ENCODE assay signal across 8 mouse cellular contexts in the genomic region with DNA sequence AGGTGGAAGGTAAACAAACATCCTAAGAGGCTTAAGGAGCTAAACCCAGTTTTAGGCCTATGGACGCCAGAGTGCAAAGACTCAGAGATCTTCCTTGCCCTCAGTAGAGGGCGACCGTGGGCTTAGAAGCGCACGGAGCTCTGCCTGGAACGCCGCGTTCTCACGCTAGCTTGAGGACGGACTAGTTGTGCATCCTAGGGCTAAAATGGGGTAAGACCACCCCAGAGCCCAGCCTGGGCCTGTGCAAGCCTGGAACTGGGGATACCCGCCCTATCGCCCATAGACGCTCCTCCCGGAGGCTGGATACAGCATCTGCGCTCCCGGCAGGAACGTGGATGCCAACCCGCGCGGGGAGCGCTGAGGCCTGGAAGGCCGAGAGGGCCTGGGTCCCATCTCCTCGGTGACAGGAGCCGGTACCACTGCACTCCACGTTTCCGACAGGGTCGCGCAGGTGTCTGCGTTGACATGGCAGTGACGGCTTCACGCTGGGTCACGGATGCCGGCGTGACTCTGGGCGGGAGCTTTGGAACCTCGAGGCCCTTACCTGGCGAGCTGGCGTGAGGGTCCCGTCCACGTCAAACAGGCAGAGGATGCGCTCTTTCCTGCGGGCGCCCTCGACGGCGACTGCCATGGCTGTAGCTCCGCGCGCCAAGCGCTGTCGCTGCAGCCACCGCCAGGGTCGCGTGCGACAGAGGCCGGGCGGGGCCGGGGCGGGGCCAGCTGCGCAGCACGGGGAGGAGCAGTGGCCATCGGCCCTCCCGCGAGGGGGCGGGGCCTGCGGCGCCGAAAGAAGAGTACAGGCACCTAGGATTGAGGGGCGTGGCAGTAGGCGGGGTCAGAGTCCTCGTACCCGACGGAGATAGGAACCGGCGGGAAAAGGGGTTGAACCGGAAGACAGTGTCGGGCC. TPM values are rescaled to one million over a fixed set of nuclear protein-coding genes. Genes with fewer than 3 reads are reported as not detected.
DNase-seq lines count a peak whose midpoint lies in the region; ATAC-seq and TF ChIP-seq lines count a peak whose summit lies in the region.

A gene (minus strand): TSS at position 760 of the 907 bp plus-strand sequence.

- peak within 1 kb of the TSS; percentile 99 for H3K4me2 ChIP-seq in heart, embryonic 15.5 days
- peak within 1 kb of the TSS; percentile 100 for H3K4me2 ChIP-seq in liver, embryonic 14.5 days (ENCODE audit: low read depth)
- peak within 1 kb of the TSS; percentile 100 for H3K4me2 ChIP-seq in neural tube, embryonic 11.5 days (ENCODE audit: low read depth)
- H3K4me2 ChIP-seq in stomach, postnatal 0 days (replicated peaks; ENCODE audit: low read depth), result peak within 1 kb of the TSS; percentile 98

- TF ChIP-seq EP300 in liver, embryonic 14.5 days (IDR thresholded peaks at IDR 0.05; ENCODE audit: low read depth), result no peak
- TF ChIP-seq EP300 in stomach, postnatal 0 days (optimal IDR thresholded peaks at IDR 0.05), result no peak

- no peaks in the 10 kb centered on the region for H3K27me3 ChIP-seq in forebrain, embryonic 10.5 days (ENCODE audit: poor library complexity, severe bottlenecking)
- no peaks in the 10 kb centered on the region for H3K27me3 ChIP-seq in heart, embryonic 15.5 days
- H3K27me3 ChIP-seq in liver, embryonic 14.5 days (ENCODE audit: control insufficient read depth, insufficient read depth, low read length), result no peaks in the 10 kb centered on the region
- H3K27me3 ChIP-seq in neural tube, embryonic 11.5 days (ENCODE audit: control insufficient read depth, insufficient read depth, low read length), result no peaks in the 10 kb centered on the region
- no peaks in the 10 kb centered on the region for H3K27me3 ChIP-seq in stomach, postnatal 0 days (ENCODE audit: control insufficient read depth, insufficient read depth, low read length)

- H3K4me1 ChIP-seq in forebrain, embryonic 10.5 days, result peaks cover 30% of the 10 kb centered on the region
- H3K4me1 ChIP-seq in heart, embryonic 15.5 days (replicated peaks), result peaks cover 9% of the 10 kb centered on the region
- peaks cover 8 to 15% of the 10 kb centered on the region in 2 experiments for H3K4me1 ChIP-seq in liver, embryonic 14.5 days (replicated peaks; ENCODE audit: control insufficient read depth in 2 of 2, insufficient read depth in 2 of 2, low read length in 1 of 2)
- H3K4me1 ChIP-seq in neural tube, embryonic 11.5 days (ENCODE audit: control insufficient read depth, insufficient read depth, low read length), result peaks cover 2% of the 10 kb centered on the region; the same call in 1 of the 2 replicates
- no peaks in the 10 kb centered on the region for H3K4me1 ChIP-seq in stomach, postnatal 0 days (replicated peaks; ENCODE audit: control insufficient read depth, insufficient read depth)

- H3K4me3 ChIP-seq in forebrain, embryonic 10.5 days, result peak within 1 kb of the TSS; percentile 79
- peak within 1 kb of the TSS; percentile 65 for H3K4me3 ChIP-seq in heart, embryonic 15.5 days
- H3K4me3 ChIP-seq in liver, embryonic 14.5 days (ENCODE audit: insufficient read depth in 1 of 2, low read depth in 2 of 2, low read length in 2 of 2), result peak within 1 kb of the TSS; percentile 69 to 84
- peak within 1 kb of the TSS; percentile 64 for H3K4me3 ChIP-seq in neural tube, embryonic 11.5 days (ENCODE audit: low read depth, low read length)
- H3K4me3 ChIP-seq in stomach, postnatal 0 days (ENCODE audit: low read depth, low read length), result peak within 1 kb of the TSS; percentile 72

- H3K9me3 ChIP-seq in forebrain, embryonic 10.5 days, result no peaks in the 10 kb centered on the region
- no peaks in the 10 kb centered on the region for H3K9me3 ChIP-seq in heart, embryonic 15.5 days (replicated peaks)
- H3K9me3 ChIP-seq in liver, embryonic 14.5 days (ENCODE audit: control insufficient read depth, low read length), result no peaks in the 10 kb centered on the region
- no peaks in the 10 kb centered on the region for H3K9me3 ChIP-seq in neural tube, embryonic 11.5 days (ENCODE audit: control insufficient read depth, low read length)
- no peaks in the 10 kb centered on the region for H3K9me3 ChIP-seq in stomach, postnatal 0 days (ENCODE audit: control insufficient read depth, low read length)

- under 1% methylated on average over 77 of the region's 77 CpGs for WGBS in forebrain, embryonic 10.5 days
- under 1% methylated on average over 76 of the region's 77 CpGs for WGBS in heart, embryonic 15.5 days
- under 1% methylated on average over 77 of the region's 77 CpGs for WGBS in liver, embryonic 14.5 days (ENCODE audit: insufficient replicate concordance)
- under 1% methylated on average over 66 of the region's 77 CpGs for WGBS in neural tube, embryonic 11.5 days
- under 1% methylated on average over 68 of the region's 77 CpGs for WGBS in stomach, postnatal 0 days

- peak; percentile 94 for TF ChIP-seq CTCF in liver, embryonic 14.5 days (IDR thresholded peaks at IDR 0.05; ENCODE audit: low read depth)
- peak; percentile 86 for TF ChIP-seq CTCF in stomach, postnatal 0 days (IDR thresholded peaks at IDR 0.05; ENCODE audit: low read depth)

- peak; percentile 96 to 98 for DNase-seq in CD8-positive naive resting alpha-beta T cell, adult 2 months (ENCODE audit: low read depth in 2 of 2, low spot score in 2 of 2)
- DNase-seq in c-Kit-positive CD71-negative TER-119-negative erythroid progenitor cells, embryonic 14.5 days (ENCODE audit: low read depth), result peak; percentile 99
- DNase-seq in forebrain, embryonic 10.5 days (ENCODE audit: extremely low spot score, low spot score), result peak; percentile 99
- DNase-seq in kidney, postnatal 25 days, result peak; percentile 100
- peak; percentile 97 to 98 (median 98) for DNase-seq in liver, embryonic 14.5 days (ENCODE audit: low read depth in 3 of 3, low spot score in 3 of 3)
- DNase-seq in neural tube, embryonic 11.5 days (ENCODE audit: low spot score), result peak; percentile 99
- DNase-seq in stomach, postnatal 0 days (ENCODE audit: low spot score), result peak; percentile 100

- peak; percentile 99 for ATAC-seq in heart, embryonic 15.5 days (replicated peaks; ENCODE audit: insufficient number of reproducible peaks, insufficient read depth, low FRiP score, low read depth)
- ATAC-seq in liver, embryonic 14.5 days (ENCODE audit: insufficient read depth), result peak; percentile 98
- peak; percentile 93 for ATAC-seq in neural tube, embryonic 11.5 days (ENCODE audit: insufficient read depth, low FRiP score, low TSS enrichment)
- peak; percentile 96 for ATAC-seq in stomach, postnatal 0 days (ENCODE audit: low FRiP score, low TSS enrichment)

- peak within 1 kb of the TSS; percentile 88 for H3K27ac ChIP-seq in forebrain, embryonic 10.5 days
- H3K27ac ChIP-seq in heart, embryonic 15.5 days, result peak within 1 kb of the TSS; percentile 81
- H3K27ac ChIP-seq in liver, embryonic 14.5 days, result peak within 1 kb of the TSS; percentile 73
- peak within 1 kb of the TSS; percentile 72; the same call in 1 of the 2 replicates for H3K27ac ChIP-seq in neural tube, embryonic 11.5 days (ENCODE audit: low read depth, low read length)
- H3K27ac ChIP-seq in stomach, postnatal 0 days (replicated peaks), result peak within 1 kb of the TSS; percentile 91

- peak within 1 kb of the TSS; percentile 77 for H3K9ac ChIP-seq in heart, embryonic 15.5 days
- H3K9ac ChIP-seq in liver, embryonic 14.5 days (replicated peaks), result peak within 1 kb of the TSS; percentile 76
- peak within 1 kb of the TSS; percentile 58 for H3K9ac ChIP-seq in neural tube, embryonic 11.5 days (ENCODE audit: low read length)
- H3K9ac ChIP-seq in stomach, postnatal 0 days (ENCODE audit: low read length), result peak within 1 kb of the TSS; percentile 80

- H3K36me3 ChIP-seq in forebrain, embryonic 10.5 days (replicated peaks), result peaks cover 16% of the 10 kb centered on the region
- H3K36me3 ChIP-seq in heart, embryonic 15.5 days, result peaks cover under 1% of the 10 kb centered on the region; the same call in 1 of the 2 replicates
- no peaks in the 10 kb centered on the region for H3K36me3 ChIP-seq in liver, embryonic 14.5 days (replicated peaks; ENCODE audit: control insufficient read depth, insufficient read depth, low read depth)
- no peaks in the 10 kb centered on the region; the same call in 1 of the 2 replicates for H3K36me3 ChIP-seq in neural tube, embryonic 11.5 days (ENCODE audit: control insufficient read depth, insufficient read depth, low read length)
- no peaks in the 10 kb centered on the region for H3K36me3 ChIP-seq in stomach, postnatal 0 days (ENCODE audit: control insufficient read depth, insufficient read depth, low read length)

RNA-seq across cellular contexts. Expression of the gene that starts here (rescaled TPM):
- 37.1 and 39.3 TPM in 2 replicates for polyA plus RNA-seq in forebrain, embryonic 10.5 days (2016; fragmentation: Nextera tagmentation; extraction: Ambion mirVana)
- 18.1 and 27.9 TPM in 2 replicates for polyA plus RNA-seq in heart, embryonic 15.5 days (2015; fragmentation: Nextera tagmentation; extraction: Ambion mirVana)
- polyA plus RNA-seq in liver, embryonic 14.5 days (2012; rRNA removed), result 22.6 and 23.4 TPM in 2 replicates
- polyA plus RNA-seq in liver, embryonic 14.5 days (2014; fragmentation: Nextera tagmentation; extraction: Ambion mirVana), result 17.6 and 21.1 TPM in 2 replicates
- 33.2 and 35.2 TPM in 2 replicates for polyA plus RNA-seq in neural tube, embryonic 11.5 days (2014; fragmentation: Nextera tagmentation; extraction: Ambion mirVana)
- 32.2 and 35.8 TPM in 2 replicates for polyA plus RNA-seq in stomach, postnatal 0 days (2015; fragmentation: Nextera tagmentation; extraction: Ambion mirVana)

Comparison
In these comparisons a context has a peak if more than half of its experiments do, and no peak if none do; other contexts are left out.
1. Peak in every context shown above with its lines: DNase-seq, ATAC-seq, H3K4me3 ChIP-seq and H3K27ac ChIP-seq.